Mouse (Mus musculus) ovary, postnatal 14 days (tissue): ENCODE results near the gene Asic5.
A peak's percentile ranks its signal among the peaks of the same experiment; 100 is the strongest.

ENCODE experiments used
- DNase-seq: peaks from one replicate; pipeline ENCODE4 v3.0.0; 2022; ENCODE audit warnings: low spot score

Asic5 gene

DNA sequence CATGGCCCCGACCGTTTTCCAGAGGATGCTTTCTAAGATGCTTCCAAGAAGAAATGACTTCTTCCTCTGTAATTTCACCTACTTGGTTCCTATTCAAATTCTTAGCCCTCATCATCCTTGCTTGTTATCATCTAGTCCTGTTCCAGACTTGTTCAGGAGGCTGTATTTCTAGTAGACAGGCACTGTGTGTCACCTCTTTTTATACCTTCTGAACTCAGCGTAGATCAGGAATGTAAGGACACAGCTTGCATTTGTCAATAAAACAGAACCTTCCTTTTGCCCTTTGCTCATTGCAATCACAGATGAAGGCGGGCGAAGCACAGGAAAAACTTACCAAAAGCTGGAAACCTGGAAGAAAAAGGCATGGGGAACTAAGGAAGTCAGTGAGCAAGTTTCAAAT is at the start of gene Asic5:
Gene Asic5, plus strand, starts transcription at position 301 of the 400 bp plus-strand sequence.
- no peak for DNase-seq

DNA sequence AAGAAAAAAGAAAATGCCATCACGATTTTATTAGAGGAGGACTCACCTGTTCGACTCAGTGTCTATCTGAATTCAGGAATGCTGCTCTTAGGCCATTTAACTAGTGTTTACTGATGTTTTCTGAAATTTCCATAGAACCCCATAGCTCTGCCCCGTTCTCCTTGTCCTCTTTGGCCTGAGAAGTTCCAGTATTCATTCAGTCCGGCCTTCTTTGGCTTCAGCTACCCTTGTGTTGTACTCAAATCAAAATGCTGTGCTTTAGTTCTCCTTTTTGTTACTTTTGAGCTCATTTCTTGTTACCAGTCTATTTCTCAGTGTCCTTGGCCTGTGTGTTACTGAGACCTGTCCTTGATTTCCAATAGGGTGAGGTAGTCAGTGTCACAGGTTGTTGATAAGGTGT is 48.7 kb upstream of the Asic5 start:
- no peak for DNase-seq

DNA sequence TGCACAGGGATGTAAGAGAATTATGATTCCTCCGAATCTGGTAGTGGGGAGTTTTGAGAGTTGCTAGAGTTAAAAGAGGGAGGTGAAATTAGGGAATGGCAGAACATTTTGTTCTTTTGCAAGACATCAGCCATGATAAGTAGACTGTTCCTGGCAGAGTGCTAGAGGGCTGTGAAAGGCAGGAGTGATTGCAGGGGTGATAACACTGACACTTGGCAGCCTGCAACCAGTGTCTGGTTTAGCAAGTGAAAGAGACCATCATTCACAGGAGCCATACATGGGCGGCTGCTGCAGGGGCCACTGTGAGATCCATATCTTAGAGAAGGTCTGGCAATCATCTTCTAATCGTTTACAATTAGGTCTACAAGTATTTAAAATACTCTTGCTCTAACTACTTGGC is 43.2 kb upstream of the Asic5 start:
- DNase-seq: peak; percentile 13

DNA sequence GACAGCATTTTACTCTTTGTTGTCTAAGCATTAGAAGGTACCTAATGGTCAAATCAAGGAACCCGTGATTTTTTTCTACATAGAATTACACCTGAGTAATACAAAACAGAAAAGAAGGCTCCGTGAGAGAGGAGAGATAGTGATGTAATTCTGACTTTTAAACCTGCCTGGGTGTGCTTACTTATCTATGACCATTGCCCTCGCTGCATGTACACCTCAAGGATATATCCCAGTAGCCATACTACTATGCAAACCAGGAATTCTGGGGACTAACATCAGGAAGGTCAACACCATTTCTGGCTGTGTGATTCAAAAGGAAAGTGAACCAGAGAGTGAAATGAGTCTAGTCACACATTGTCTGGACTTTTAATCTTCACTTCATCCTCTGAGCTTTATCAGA is 39.7 kb upstream of the Asic5 start:
- no peak for DNase-seq

DNA sequence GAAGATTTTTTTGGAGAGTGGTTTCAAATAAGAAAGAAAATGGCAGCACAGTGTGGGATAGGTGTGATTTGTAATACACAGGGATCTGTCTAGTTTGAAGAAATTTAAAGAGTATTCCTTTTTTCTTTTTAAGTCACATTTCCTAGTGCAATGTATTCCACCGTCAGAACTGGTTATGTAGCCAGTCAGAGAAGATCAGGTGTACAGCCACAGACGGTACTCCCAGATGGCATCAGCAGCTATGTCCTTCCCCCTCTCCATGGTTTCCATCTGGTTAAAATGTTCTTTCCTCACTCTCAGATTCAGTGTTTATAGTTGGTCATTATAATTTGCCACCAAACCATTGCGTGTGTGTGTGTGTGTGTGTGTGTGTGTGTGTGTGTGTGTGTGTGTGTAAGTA is 39.0 kb upstream of the Asic5 start:
- DNase-seq: no peak

DNA sequence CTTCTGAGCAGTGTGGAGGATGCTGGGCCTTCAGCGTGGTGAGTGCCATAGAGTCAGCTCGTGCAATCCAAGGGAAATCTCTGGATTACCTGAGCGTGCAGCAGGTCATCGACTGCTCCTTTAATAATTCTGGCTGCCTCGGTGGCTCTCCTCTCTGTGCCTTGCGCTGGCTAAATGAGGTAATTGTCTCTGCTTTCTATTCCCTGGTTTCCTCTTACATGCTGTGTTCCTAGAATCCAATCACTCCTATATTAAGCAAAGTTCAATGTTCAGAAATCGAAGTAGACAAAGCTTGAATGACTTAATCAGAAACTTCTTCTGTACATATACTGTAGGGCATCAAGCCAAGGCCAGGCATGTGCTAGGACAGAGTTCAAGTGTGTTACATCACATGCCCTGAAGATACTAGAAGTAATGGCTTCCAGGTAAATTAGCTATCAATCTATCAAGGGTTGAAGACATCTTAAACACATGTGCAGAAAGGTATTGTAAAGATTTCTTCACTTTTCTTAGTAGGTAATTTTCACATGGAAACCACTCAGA is 37.2 kb upstream of the Asic5 start:
- DNase-seq: no peak

DNA sequence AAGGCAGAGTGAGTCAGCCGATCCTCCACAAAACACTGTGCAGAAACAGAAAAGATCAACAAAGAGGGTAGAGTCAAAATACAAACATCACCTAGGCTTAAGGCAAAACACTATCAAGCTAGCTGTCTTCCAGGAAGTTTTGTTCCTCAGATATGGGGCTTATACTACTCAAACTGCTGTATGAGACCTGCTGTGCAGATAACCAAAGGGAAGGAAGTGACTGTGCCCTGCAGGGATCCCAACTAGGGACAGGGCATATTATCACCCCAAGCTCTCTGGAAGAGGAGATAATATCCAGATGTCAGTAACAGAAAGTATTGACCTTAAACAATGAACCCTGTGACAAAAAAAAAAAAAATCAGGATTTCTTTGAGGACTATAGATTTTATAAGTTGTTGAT is 33.0 kb upstream of the Asic5 start:
- DNase-seq: no peak

DNA sequence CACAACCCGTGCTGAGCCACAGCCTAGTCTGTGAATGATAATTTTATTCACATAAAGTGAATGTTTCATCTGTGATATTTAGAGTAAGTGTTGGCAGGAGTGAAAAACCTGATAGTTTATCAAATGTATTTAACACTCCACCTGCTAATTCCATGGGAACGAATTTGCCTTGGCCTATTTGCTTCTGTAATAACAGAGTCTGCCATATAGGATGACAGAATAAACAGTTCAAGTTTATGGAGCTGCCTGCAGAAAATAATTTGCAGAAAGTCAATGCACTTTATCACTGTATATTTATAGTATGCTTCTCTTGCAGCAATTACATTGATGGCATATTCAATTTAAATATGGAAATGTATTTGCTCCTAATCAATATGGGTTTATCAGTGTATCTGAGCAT is 30.3 kb upstream of the Asic5 start:
- no peak for DNase-seq

DNA sequence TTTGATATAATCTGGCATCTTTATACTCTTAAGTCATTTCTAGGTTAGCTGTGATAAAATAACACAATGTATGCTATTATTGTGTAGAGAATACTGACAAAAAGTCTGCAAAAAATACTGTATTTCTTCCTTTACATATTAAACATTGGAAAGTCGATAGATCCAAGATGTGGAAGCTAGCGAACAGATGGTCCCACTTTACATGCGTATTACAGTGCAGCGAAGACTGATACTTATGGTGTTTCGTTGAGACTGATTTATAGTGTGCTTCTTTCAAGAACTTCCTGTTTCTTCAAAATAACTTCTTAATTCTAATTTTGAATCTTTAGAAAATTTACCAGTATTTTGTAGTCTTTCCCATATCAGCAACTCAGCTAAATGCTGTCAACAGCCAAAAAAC is 24.6 kb upstream of the Asic5 start:
- no peak for DNase-seq

DNA sequence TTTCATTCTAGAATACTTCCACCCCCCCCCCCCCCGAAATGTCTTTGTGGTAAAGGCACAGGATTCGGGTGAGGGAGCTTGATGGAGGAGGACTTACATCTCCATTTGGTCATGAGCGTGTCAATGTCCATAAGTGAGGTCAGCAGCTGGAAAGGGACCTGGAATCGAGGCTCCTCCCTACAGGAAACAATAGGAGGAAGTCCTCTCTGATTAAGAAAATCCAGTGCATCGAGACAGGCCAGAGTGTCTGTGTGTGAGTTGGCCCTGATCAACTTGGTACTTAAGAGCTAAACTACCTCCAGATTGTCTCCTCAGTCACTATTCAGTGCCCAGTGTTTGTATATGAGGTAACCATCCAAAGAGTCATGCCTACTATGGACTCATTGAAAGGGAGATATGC is 20.8 kb upstream of the Asic5 start:
- no peak for DNase-seq

DNA sequence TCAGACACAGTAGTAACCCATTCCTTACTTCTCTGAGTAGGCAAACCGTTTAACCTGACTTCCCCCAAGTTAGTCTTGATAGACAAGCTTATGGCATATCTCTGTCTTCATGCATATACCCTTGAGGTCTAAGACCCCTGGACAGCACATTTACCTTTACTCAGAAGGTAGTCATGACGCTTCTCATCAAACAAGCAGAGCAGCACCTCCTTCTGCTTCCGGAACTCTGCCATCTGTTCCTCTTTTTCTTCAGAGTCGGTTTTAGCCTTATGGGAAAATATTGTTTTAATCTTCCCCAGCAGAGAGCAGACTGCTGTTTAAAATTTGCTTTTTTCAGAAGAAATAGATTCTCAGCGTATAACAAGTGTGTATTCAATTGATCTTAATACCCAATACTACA is 18.3 kb upstream of the Asic5 start:
- DNase-seq: no peak

DNA sequence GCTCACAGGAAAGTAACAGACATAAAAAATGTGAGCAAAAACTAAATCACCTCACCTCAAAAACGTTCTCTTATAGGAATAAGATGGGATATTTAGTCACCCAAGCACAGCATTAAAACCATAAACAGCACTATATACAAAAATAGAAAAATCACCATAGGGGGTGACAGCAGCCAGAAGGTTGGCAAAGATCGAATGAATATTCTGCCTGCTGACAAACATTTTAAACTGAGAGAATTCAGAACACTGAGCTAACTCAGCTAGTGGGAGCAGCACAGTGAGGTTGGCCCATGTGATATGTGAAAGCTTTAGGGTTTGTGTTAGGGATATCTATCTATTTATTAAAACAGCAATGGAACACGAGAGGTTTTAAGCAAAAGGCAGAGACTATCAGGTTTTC is 17.5 kb upstream of the Asic5 start:
- DNase-seq: no peak

DNA sequence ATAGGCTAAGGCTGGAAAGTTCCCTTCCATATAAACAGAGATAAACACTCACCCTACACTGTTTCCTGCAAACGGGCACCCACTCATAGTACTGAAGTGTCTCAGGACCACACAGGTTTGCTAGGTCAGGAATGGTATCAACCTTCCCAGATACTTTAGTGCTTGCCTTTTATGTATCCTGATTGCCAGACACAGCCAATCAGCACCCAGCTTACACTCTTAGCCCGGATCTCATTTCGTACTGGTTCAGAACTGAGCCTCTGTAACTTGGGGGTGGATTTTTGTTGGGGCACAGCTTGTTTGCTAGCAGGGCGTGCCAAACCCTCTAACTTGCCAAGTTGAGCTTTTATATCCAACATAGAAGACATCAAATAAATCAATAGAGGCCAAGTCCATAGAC is 6.5 kb upstream of the Asic5 start:
- DNase-seq: no peak

DNA sequence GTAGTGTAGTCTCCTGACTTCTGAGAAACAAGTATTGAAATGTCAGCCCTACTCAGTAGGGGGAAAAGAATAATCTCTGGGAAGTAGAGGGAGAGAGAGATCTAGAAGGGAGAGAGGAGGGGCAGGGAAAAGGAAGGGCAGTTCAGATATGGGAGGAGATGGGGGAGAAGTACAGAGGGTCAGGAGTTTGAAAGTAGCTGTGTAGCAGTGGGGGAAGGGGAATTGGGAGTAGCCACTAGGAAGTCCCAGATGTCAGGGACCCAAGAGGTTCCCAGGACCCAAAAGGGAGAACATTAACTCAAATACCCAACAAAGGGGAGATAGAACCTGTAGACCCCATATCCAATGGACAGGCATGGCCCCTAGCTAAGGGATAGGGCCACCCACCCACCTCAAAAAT is 6.0 kb upstream of the Asic5 start, which contains the start of gene Tdo2:
Gene Tdo2, minus strand, starts transcription at position 101 of the 400 bp plus-strand sequence.
- no peak for DNase-seq

DNA sequence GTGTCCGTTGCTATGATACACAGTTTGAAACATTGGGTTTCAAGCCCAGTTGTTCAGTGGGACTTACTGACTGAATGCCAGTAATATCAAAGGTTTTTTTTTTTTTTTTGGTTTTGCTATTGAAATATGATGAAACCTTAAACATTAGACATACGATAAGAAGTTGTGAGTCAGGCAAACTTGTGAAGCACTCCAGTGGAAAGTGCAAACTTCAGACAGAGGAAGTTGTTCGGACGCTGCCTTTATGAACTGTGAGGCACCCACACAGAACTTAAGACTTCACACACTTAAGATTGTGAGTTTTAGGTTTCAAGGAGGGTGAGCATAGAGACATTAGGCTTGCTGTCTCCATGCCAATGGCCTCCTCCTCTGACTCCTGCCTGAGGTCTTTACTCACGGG is 514 bp upstream of the Asic5 start:
- no peak for DNase-seq

DNA sequence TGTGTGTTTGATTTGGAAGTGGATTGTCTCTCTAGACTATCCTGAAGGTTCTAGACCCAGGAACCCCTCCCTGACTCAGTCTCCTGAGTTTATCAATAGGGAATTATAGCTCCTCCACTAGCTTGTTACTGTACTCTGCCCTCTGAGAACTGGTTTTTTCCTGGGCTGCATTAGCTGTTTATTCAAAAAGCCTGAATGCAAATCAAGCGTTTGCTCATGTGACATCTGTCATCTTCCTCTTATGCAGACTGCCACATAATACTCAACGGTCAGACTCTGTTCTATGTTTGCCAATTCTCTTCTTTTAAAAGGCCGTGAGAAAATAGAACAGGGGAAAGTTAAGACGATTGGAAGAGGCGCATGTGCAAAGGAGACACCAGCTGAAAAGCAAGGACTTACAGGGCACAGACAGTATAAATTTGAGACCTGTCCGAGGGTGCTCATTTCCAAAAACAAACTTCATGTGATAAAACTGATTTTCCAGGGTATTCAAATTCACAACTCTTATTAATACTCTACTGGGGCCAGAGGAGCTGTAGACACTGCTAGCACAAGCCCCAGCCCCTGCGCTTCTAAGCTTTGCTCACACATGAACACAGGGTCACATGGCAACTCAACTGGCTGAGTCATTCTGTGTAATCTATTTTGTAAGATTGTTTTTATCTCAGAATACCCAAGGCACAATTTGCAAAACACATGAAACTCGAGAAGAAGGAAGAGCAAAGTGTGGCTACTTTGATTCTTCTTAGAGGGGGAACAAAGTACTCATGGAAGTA is 1.2 kb downstream of the Asic5 start:
- no peak for DNase-seq

DNA sequence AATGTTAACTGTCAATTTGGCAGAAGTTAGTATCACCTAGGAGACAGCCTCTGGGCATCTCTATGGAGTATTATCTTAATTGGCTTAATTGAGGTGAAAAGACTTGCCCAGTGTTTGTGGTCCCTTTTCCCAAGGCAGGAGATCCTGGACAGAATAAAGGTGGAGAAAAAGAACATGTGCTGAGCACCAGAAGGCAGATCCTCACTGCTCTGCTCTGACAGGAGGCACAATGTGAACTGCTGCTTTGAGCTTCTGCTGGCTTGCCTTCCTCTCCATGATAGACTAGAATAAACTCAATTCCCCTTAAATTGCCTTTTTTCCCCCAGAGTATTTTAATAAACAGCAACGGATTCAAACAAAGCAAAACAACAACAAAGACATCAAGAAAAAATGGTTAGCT is 3.0 kb downstream of the Asic5 start:
- DNase-seq: no peak

DNA sequence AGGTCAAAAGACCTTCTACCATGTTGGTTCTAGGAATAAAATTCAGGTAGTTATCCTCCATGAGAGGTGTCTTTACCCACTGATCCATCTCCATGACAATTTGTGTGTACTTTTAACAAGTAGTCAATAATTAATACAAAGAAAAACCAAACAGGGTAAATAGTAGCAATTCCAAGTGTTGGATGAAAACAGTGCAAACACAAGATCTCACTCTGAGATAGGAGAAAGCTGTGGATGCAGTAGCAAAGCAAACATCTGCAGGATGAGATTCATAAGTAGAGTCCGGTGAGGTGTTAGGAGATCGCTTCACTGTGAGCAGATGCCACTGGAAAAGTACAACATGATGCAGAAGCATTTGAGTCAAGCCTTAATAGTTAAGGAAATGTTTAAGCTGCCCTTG is 4.0 kb downstream of the Asic5 start:
- DNase-seq: no peak

DNA sequence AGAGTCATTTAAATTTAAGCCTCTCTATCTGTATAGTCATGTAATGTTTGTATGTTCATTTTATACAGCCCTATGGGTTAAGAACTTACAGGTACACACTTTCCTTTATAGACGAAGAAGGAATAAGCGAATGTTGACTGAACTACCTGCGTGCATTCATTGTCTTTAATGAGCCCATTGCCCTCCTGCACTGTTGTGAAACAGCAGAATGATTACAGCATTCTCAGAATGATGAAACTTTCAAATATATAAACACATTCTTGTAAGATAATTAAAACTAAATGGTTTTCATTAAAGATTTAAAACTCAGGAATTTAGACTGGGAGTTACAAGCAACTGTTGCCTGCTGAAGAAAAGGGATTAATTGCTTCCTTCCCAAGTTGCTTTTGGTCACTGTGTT is 5.5 kb downstream of the Asic5 start:
- no peak for DNase-seq

DNA sequence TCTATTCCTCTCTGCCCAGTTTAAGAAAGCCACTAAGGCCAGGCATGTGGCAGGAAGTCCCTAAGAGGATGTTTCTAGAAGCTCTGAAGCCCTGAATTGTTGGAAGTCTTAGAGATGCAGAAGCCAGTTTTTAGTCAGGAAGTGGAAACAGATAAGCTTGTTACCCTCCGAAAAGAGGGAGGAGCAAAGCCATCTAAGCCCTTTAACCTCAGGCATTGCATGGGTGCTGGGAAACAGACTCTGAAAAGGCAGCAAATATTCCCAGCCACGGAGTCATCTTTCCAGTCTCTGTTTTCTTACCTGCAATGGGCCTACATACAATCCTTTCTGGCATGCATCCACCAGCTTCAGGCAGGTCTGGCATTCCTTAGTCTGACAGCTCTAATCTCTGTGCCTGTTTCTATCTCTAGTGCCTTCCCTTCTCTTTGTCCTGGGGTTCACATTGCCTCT is 7.6 kb downstream of the Asic5 start:
- no peak for DNase-seq

DNA sequence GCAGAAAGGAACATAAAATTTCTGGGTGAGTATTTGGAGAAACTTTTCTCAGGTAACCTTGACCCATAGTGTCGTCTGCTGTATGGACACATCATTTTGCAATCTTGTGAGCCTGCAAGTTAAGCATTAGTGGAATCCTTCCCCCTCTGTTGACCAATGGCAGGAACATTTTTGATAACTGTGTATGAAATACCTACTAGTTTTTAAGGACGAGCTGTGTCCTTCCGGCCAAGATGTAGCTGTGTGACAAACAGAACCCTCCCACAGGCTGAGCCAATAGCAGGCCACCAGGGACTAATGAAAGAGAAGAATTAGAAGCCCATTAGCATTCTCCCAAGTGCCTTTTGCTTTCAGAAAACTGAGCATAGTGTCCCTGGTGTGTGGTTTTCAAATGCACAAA is 8.4 kb downstream of the Asic5 start:
- DNase-seq: no peak

DNA sequence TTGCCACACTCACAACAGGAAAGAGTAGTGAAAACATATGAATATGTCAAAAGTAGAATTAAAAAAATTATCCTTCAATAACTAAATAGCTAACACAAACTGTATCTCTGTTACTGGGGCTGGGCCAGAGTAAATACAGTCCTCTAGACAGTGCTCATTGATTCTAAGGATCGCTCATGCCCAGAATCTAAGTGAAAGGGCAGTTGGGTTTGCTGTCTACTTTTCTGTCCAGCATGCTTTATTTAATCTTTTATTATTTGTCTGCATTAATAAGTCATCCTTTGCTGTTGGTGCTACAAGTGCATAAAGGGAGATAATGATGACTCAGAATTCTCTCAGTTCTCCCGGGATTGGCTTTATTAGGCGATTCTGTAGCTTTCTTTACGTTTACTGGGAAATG is 13.3 kb downstream of the Asic5 start:
- DNase-seq: no peak

DNA sequence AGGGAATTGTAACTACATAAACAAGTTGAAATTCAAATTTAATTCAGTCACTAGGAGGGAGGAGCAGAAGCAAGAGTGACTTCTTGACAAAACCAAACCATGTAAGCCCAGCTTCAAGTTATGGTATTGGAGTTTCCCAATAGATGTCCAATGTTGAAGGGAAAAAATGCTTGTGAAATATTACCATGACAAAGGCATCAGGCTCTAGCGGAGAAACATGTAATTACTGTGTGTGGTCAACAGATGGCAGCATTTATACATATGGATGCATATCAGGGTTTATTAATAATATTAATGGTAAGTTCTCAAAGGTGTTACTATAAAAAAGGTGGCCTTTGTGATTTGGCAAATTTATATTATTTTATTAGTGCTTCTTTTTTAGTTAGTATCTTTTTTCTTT is 13.9 kb downstream of the Asic5 start:
- peak; percentile 2 for DNase-seq

DNA sequence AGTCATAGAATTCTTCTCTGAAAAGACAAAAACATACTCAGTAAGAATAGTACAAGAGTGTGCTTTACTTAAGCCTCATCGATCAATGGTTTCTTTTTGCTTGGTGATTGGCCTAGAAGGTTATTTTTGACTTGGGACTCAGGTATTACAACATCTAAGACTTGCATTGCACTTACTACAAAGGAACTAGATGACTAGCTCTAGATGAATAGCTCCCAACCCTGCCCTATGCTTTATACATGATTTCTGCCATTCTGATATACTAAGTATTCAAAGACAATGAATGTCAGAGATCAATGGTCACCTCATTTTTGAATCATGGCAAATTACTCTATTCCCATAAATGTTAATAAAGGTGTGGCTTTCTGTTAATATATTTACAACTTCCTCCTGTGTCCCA is 24.9 kb downstream of the Asic5 start:
- DNase-seq: no peak
